Mouse (Mus musculus) lung, postnatal 0 days (tissue): ENCODE measurements around the gene Gm10974.

ENCODE experiments used
- CTCF ChIP-seq: IDR thresholded peaks from 2 replicates; pipeline ENCODE4 v1.5.1; 2016; ENCODE audit warnings: antibody characterized with exemption, mild to moderate bottlenecking
- EP300 ChIP-seq: IDR thresholded peaks from 2 replicates; pipeline ENCODE4 v1.6.1; 2016; ENCODE audit warnings: antibody characterized with exemption, mild to moderate bottlenecking, control low read depth

- TF ChIP-seq CTCF (no peak), EP300 (no peak)
Measured at GRCm38 (mm10) chr7:66376560-66376959, 10.9 kb downstream of the Gm10974 start.
